Mouse (Mus musculus): ENCODE results near the gene Zmynd11. TPM values are rescaled to one million over a fixed set of nuclear protein-coding genes. Genes with fewer than 3 reads are reported as not detected.

Gene Zmynd11
- 19.0 and 22.5 TPM in 2 replicates for polyA plus RNA-seq (2012; rRNA removed)

GRCm38 (mm10) chr13:9764646-9765536 lies at the start of gene Zmynd11:
Gene Zmynd11, minus strand, starts transcription at chr13:9765330.

All from liver, embryonic 14 days (tissue).